Mouse (Mus musculus) liver, embryonic 14.5 days (tissue): ENCODE measurements around the gene Efcab12.

Experiments used
- CTCF ChIP-seq: IDR thresholded peaks from 2 replicates; pipeline ENCODE4 v1.5.1; 2016; ENCODE audit warnings: antibody characterized with exemption, low read depth, control low read depth
- EP300 ChIP-seq: IDR thresholded peaks from 2 replicates; pipeline ENCODE4 v1.6.1; 2016; ENCODE audit warnings: antibody characterized with exemption, low read depth

- TF ChIP-seq CTCF (no peak), EP300 (no peak)
These were observed 42.5 kb upstream of the Efcab12 start for GRCm38 (mm10) chr6:115880751-115881150.
